Mouse (Mus musculus) small intestine, adult 2 months (tissue): ENCODE results near the gene Fbxw4. TPM values are rescaled to one million over a fixed set of nuclear protein-coding genes. Genes with fewer than 3 reads are reported as not detected.

Experiments used
- H3K27ac ChIP-seq: fragments of 200-500 bp; 2 replicates; pipeline ENCODE4 v1.5.1; 2012; ENCODE audit warnings: low read depth, low read length, control low read depth, inconsistent platforms; ENCODE audit not compliant: insufficient read depth
- H3K27me3 ChIP-seq: fragments of 200-500 bp; 2 replicates; pipeline ENCODE4 v1.6.1; 2012; ENCODE audit warnings: mild to moderate bottlenecking, moderate library complexity, low read length, inconsistent platforms; ENCODE audit not compliant: control insufficient read depth, insufficient read depth
- H3K36me3 ChIP-seq: fragments of 200-500 bp; 2 replicates; pipeline ENCODE4 v1.6.1; 2012; ENCODE audit warnings: mild to moderate bottlenecking, low read length, control low read depth, inconsistent platforms; ENCODE audit not compliant: control insufficient read depth, insufficient read depth
- H3K4me1 ChIP-seq: fragments of 200-500 bp; 2 replicates; pipeline ENCODE4 v1.6.1; 2012; ENCODE audit warnings: low read length, inconsistent platforms, mixed read lengths; ENCODE audit not compliant: control insufficient read depth, insufficient read depth, insufficient read length
- H3K4me3 ChIP-seq: fragments of 200-500 bp; 2 replicates; pipeline ENCODE4 v1.5.1; 2012; ENCODE audit warnings: low read depth, mild to moderate bottlenecking, control low read depth, inconsistent platforms, low read length, moderate library complexity
- CTCF ChIP-seq: fragments of 200-500 bp; IDR thresholded peaks from 2 replicates; pipeline ENCODE4 v1.5.1; 2012; ENCODE audit warnings: low read depth, mild to moderate bottlenecking, control low read depth, inconsistent platforms, low read length, moderate library complexity, mixed read lengths; ENCODE audit not compliant: insufficient replicate concordance, insufficient read length; ENCODE audit errors: extremely low read depth
- POLR2A ChIP-seq: fragments of 200-500 bp; IDR thresholded peaks from 2 replicates; pipeline ENCODE4 v1.6.1; 2012; ENCODE audit warnings: low read depth, mild to moderate bottlenecking, control low read depth, inconsistent platforms, low read length, moderate library complexity
- WGBS: fragments of 180-500 bp; shearing (Covaris S2); methylation state at CpG from one replicate; pipeline ENCODE4 v1.1.7; 2018; 5-methylcytosine and 5-hydroxymethylcytosine counted together
- polyA plus RNA-seq: library from polyadenylated mRNA; depleted of rRNA; stranded (reverse); fragments of >200 nt; gene quantifications from 2 replicates; pipeline ENCODE4 v1.2.3, GENCODE M21; 2012

The Fbxw4 gene
- polyA plus RNA-seq, 1 experiment = 44.8 TPM

DNA sequence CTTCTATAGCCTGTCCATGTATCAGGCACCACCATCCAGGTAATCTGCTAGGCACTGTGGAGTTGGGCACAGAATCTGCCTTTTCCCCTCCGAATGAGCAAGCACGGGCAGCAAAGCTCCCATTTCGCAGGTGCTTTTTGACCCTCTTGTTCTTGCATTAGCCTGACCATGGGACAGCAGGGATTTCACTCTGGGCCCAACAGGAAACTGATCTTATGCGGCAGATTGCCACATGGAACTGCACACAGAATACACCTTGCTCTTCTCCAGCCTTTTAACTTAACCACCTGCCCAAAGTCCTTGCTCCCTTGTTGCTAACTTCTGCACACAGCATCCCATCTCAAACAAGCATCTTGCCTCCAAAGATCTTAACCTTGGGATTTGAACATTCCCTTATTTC, 26.9 kb upstream of the Fbxw4 start:
- H3K4me1 ChIP-seq = no peaks in the 10 kb centered on the region
- 67% methylated on average over 4 of the region's 4 CpGs for WGBS
- no peak for TF ChIP-seq POLR2A
- TF ChIP-seq CTCF = no peak
- H3K36me3 ChIP-seq = no peaks in the 10 kb centered on the region
- H3K4me3 ChIP-seq = no peak overlapping the region
- no peak overlapping the region for H3K27ac ChIP-seq
- H3K27me3 ChIP-seq = no peaks in the 10 kb centered on the region; the same call in 1 of the 2 replicates

DNA sequence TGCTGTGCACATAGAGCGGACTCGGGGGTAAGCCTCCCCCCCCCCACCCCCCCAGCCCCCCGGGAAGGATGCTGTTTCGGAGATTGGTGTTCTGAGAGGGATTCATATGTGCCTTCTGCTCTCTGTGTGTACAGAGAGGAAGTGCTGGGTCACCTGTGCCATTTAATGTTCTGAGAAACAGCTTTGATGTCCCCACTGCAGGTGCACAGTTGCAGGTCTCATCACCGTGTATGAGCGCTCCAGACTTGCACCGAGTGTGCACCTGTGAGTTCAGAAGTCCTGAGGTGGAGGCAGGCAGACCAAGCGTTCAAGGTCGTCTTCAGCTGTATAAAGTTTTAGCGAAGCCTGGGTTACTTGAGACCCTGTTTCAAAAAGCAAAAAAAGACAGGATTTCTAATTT, 23.6 kb upstream of the Fbxw4 start:
- TF ChIP-seq POLR2A = no peak
- TF ChIP-seq CTCF = no peak
- H3K36me3 ChIP-seq = no peaks in the 10 kb centered on the region
- H3K27ac ChIP-seq = no peak overlapping the region
- H3K4me1 ChIP-seq = no peaks in the 10 kb centered on the region
- no peak overlapping the region for H3K4me3 ChIP-seq
- 49% methylated on average over 10 of the region's 10 CpGs for WGBS
- peaks cover 2% of the 10 kb centered on the region; the same call in 1 of the 2 replicates for H3K27me3 ChIP-seq

- Histone ChIP-seq H3K4me1 (no peaks in the 10 kb centered on the region), H3K27me3 (peaks cover 21% of the 10 kb centered on the region), H3K4me3 (no peak overlapping the region), H3K36me3 (no peaks in the 10 kb centered on the region), H3K27ac (no peak overlapping the region)
- TF ChIP-seq POLR2A = no peak
- no peak for TF ChIP-seq CTCF
- WGBS = 29% methylated on average over 3 of the region's 3 CpGs
These were observed 20.5 kb upstream of the Fbxw4 start for GRCm38 (mm10) chr19:45680495-45681130.

GRCm38 (mm10) chr19:45676723-45677269, 16.7 kb upstream of the Fbxw4 start:
- TF ChIP-seq CTCF = no peak
- TF ChIP-seq POLR2A = no peak
- 17% methylated on average over 16 of the region's 16 CpGs for WGBS
- H3K27me3 ChIP-seq = peaks cover 31% of the 10 kb centered on the region
- no peak overlapping the region for H3K4me3 ChIP-seq
- no peak overlapping the region for H3K27ac ChIP-seq
- no peaks in the 10 kb centered on the region for H3K4me1 ChIP-seq
- no peaks in the 10 kb centered on the region for H3K36me3 ChIP-seq

- 3% methylated on average over 38 of the region's 38 CpGs for WGBS
- peak overlapping the region; percentile 23 for H3K4me3 ChIP-seq
- TF ChIP-seq POLR2A = no peak
- TF ChIP-seq CTCF = no peak
- H3K4me1 ChIP-seq = no peaks in the 10 kb centered on the region
- no peak overlapping the region for H3K27ac ChIP-seq
- no peaks in the 10 kb centered on the region for H3K36me3 ChIP-seq
- peaks cover 31% of the 10 kb centered on the region for H3K27me3 ChIP-seq
These were observed 15.8 kb upstream of the Fbxw4 start for GRCm38 (mm10) chr19:45675720-45676581.

GRCm38 (mm10) chr19:45675196-45675595, 15.1 kb upstream of the Fbxw4 start:
- H3K4me3 ChIP-seq = no peak overlapping the region
- no peaks in the 10 kb centered on the region for H3K36me3 ChIP-seq
- TF ChIP-seq CTCF (no peak), POLR2A (no peak)
- no peaks in the 10 kb centered on the region for H3K4me1 ChIP-seq
- peaks cover 31% of the 10 kb centered on the region for H3K27me3 ChIP-seq
- 39% methylated on average over 5 of the region's 5 CpGs for WGBS
- H3K27ac ChIP-seq = no peak overlapping the region

- Histone ChIP-seq H3K27me3 (peaks cover 27% of the 10 kb centered on the region), H3K4me1 (no peaks in the 10 kb centered on the region), H3K36me3 (no peaks in the 10 kb centered on the region), H3K4me3 (no peak overlapping the region), H3K27ac (no peak overlapping the region)
- 76% methylated on average over 9 of the region's 9 CpGs for WGBS
- no peak for TF ChIP-seq POLR2A
- TF ChIP-seq CTCF = no peak
These were observed 12.9 kb upstream of the Fbxw4 start for GRCm38 (mm10) chr19:45672971-45673370.
